Mouse (Mus musculus): ENCODE measurements at regions not wholly inside any gene's neighbourhood (a gene's known extent, or its start where the extent isn't known, plus 50 kb on each side); places are given as distances from the start of the nearest gene placed in this dataset.
"Not testable (repeated sequence)": the region's sequence is repeated elsewhere in the genome, so short reads cannot be mapped to it uniquely, and the experiment has no call there.

- in situ Hi-C loops (cut with MboI; ENCODE audit: unreplicated experiment in 2 of 2): no loop called here
Measured at GRCm38 (mm10) chr5:12639549-12639948, 256.4 kb downstream of the Sema3d start.

- in situ Hi-C loops (cut with MboI; ENCODE audit: unreplicated experiment in 2 of 2): no loop called here
Measured at GRCm38 (mm10) chr5:12646269-12646668, 263.1 kb downstream of the Sema3d start.

DNA sequence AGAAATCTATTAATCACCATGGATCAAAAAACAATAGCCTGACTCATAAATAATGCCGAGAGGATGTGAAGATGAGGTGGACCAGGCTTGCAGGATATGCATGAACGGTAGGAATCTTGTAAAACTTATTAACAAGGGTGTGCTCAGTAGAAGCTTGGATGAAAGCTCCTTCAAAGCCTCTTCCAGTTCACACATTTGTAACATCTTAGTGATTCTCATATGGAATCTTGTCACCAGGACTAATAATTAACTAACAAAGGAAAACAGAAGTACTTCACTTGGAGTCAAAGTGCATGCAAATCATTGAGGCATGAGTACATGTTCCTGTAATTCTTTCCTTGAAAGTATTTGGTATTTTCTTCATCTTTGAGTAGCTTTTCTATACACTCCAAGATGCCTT lies 290.5 kb downstream of the Sema3d start:
- in situ Hi-C loops (cut with MboI; ENCODE audit: unreplicated experiment in 2 of 2): no loop called here

DNA sequence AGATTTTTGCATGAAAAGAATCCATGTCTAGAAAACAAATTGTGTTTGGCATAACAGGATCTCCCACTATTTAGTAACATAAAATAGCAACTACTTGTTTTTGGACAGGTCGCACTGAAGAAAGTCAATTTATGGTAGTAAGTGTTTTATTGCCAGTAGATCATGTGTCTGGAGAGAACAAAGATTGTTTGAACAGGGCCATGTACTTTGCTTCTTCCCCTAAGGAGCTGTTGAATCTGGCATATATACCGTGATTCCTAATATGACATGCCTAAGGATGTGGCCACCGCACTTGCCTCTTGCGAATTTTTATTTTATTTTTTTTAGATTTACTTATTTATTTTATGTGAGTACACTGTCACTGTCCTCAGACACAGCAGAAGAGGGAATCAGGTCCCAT lies 290.9 kb downstream of the Sema3d start:
- in situ Hi-C loops (cut with MboI; ENCODE audit: unreplicated experiment in 2 of 2): no loop called here

DNA sequence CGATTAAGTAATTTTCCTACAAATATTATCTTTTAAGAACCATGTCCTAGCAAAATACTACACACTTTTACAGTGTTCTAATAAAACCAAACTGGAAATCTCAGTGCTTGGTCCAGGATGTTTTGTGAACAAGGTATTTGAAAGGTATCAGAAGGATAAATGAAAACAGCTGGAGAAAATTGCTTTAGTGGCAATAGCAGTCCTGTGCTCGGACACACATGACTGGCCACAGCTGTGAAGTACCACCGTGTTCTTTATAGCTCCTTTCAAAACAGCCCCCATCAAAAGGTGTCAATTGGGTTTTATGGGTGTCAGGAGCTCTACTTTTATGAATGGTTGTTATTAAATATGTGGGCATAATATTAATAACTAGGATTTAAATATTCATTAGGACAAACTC lies 293.5 kb downstream of the Sema3d start:
- in situ Hi-C loops (cut with MboI; ENCODE audit: unreplicated experiment in 2 of 2): no loop called here

DNA sequence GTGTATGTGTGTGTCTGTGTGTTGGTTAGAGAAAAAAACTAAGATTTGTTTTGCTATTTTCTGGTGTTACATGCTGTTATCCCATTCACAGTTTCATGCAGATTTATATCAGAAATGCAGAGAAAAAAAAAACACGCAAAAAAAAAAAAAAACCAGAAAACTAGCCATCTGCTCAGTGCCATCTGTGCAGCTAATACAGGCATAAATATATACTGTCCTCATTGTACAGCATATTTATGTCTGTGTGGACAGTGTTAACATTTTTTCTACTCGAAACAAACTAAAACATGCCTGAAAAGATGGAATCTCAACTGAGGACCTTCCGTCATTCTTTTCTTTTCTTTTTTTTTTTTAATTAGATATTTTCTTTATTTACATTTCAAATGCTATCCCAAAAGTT lies 331.7 kb downstream of the Sema3d start:
- in situ Hi-C loops (cut with MboI; ENCODE audit: unreplicated experiment in 2 of 2): no loop called here

DNA sequence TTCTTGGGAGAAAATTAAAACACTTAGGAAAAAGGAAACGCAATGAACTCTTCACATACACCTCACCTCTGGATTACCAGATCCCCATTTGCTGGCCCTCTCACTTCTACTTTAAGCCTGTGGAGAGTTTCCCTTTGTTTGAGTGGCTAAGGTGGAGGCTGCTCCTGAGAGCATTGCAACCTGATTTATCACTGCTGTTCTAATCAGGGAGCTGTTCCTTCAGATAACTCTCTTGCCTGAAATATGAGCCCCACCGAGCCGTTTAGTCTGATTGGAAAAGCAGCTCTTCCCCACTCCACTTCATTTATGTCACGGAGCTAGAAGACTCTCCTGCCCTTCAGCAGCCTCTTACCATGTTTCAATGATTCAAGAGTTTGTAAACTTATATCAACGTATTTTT lies 368.3 kb downstream of the Sema3d start:
- in situ Hi-C loops (cut with MboI; ENCODE audit: unreplicated experiment in 2 of 2): no loop called here

GRCm38 (mm10) chr5:12759634-12760033 lies 365.6 kb upstream of the Sema3a start:
- in situ Hi-C loops (cut with MboI; ENCODE audit: unreplicated experiment in 2 of 2): no loop called here

DNA sequence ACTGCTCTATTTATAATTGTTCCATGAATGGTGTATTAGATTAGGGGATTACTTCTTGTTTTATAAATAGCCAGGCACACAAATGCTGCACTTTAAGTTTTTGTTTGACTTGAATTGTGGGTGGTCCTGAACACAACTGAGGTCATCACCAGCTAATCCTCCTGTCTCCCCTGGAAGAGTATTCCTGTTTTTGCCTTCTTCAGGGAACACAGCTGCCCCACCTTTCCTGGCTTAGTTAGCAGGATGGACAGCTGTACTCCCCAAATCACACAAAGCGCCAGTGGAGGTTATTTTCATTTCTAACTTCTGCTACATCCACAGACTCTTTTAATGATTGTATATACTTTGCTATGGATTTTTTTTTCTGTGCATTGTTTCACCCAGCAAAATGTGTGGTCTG lies 357.8 kb upstream of the Sema3a start:
- in situ Hi-C loops (cut with MboI; ENCODE audit: unreplicated experiment in 2 of 2): no loop called here

- in situ Hi-C loops (cut with MboI; ENCODE audit: unreplicated experiment in 2 of 2): no loop called here
Measured at GRCm38 (mm10) chr5:12782681-12783080, 342.5 kb upstream of the Sema3a start.

DNA sequence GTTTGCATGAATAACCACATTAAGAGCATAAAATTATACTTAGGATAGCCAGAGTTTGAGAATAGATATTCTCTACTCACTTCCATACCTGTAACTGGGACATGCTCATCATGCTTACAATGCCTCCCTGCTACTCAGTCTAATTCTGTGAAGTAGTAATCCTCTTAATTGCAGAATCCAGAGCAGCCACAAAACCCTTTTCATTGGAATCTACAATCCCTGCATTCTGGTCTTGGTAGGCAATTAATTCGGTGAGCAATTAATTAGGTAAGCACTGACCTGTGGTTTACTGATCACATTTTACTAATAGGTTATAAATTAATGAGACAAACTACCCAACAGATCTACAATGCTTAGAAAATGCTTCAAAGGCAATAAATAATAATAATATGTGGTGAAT lies 316.5 kb upstream of the Sema3a start:
- in situ Hi-C loops (cut with MboI; ENCODE audit: unreplicated experiment in 2 of 2): no loop called here

GRCm38 (mm10) chr5:12809884-12810283 lies 315.3 kb upstream of the Sema3a start:
- in situ Hi-C loops (cut with MboI; ENCODE audit: unreplicated experiment in 2 of 2): no loop called here

DNA sequence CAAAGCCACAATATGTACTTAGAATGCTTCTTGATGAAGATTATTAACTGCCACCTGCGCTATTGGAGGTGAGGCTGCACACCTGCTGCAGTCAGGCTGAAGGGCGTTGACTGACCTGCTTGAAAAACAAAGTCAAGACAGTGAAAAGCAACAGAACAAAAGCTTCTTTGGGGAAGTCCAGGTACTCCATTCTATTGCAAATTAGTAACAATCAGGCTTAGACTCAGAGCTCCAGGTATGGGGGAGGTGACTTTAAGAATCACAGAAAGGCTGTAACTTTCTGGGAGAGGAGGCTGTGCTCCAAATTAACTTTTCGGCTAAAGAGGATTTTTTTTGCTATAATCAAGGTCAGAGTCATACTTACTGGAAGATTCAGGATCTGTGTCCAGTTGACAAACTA lies 278.0 kb upstream of the Sema3a start:
- in situ Hi-C loops (cut with MboI; ENCODE audit: unreplicated experiment in 2 of 2): not testable (repeated sequence)

GRCm38 (mm10) chr5:12856869-12857268 lies 268.3 kb upstream of the Sema3a start:
- in situ Hi-C loops (cut with MboI; ENCODE audit: unreplicated experiment in 2 of 2): no loop called here

- in situ Hi-C loops (cut with MboI; ENCODE audit: unreplicated experiment in 2 of 2): no loop called here
Measured at GRCm38 (mm10) chr5:12868355-12869217, 256.6 kb upstream of the Sema3a start.

DNA sequence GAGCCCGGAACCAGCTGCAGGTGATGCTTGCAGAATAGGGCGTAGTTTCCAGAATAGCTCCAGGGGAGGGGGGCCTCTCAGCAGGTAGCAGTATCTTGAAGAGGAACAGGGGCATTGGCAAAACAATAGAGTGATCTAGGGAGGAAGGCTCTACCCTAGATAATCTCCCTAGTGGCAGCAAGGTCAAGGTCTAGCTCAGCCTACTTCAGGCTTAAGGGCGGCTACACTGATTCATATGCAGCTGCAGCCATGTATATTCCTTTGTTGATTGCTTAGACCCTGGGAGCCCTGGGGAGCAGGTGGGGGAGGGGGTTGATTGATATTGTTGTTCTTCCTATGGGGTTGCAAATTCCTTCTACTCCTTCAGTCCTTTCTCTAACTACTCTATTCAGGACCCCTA lies 252.3 kb upstream of the Sema3a start:
- in situ Hi-C loops (cut with MboI; ENCODE audit: unreplicated experiment in 2 of 2): no loop called here

DNA sequence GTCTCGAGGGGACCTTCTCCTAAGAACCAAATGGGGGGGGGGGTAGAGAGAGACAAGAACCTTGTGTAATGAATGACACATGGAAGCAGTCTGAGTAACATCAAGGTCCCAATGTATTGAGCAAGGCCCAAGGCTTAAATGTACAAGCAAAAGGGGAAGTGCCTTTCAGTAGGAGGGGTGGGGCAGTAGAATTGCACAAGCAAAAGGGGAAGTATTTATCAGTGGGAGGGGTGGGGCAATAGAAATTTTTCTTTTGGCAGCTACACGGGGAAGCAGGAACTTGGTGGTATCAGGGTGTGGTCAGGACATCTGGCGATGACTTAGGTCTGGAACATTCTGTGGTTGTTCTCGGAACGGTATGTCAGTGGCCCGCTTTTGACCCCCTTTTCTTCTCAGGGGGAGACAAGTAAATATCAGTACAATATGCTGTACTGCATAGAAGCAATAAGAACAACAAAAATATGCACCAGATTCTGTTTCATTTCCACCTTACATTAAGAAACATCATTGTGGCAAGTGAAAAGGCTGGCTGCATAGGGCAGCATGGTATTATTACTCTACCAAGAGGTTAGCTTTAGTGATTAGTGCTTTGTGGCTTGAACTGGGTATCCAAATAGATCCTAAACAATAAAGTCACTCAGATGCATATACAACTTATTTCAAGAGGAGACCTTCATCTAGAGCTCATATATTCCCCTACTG lies 247.5 kb upstream of the Sema3a start:
- in situ Hi-C loops (cut with MboI; ENCODE audit: unreplicated experiment in 2 of 2): no loop called here

- in situ Hi-C loops (cut with MboI; ENCODE audit: unreplicated experiment in 2 of 2): no loop called here
Measured at GRCm38 (mm10) chr5:12892333-12892732, 232.9 kb upstream of the Sema3a start.

- in situ Hi-C loops (cut with MboI; ENCODE audit: unreplicated experiment in 2 of 2): no loop called here
Measured at GRCm38 (mm10) chr5:12894638-12895037, 230.6 kb upstream of the Sema3a start.

DNA sequence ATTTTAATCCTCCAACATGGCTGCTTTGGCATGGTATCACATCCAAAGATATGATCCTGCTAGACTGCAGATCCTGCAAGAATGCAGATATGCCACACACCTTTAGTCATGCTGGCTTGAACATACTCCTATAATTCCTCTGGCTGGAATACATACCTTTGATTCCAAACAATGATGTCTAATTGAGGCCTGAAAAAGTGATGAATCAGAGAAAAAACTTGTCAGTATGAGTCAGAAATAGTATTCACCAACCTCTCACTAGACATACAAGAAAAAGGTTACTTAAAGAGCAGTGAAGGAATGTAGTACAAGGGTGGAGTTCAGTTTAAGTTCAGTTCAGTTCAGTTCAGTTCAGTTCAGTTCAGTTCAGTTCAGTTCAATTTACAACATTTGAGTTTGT lies 214.5 kb upstream of the Sema3a start:
- in situ Hi-C loops (cut with MboI; ENCODE audit: unreplicated experiment in 2 of 2): no loop called here

DNA sequence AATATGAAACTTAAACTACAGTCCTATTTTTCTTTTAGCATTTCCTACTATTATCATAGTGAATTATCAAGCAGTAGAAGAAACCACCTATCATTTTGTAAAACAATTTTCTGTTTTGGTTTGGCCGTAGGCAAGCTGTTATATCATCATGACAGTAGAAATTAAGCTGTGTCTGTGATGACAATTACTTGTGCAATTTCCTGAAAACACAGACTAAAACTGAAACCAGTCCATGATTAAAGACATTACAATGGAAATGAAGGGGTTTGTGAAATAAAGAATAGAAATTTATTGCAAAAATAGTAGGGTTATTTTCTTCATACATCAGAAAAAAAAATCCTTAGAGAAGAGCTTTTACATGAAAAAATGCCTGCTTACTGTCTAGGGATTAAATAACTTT lies 210.8 kb upstream of the Sema3a start:
- in situ Hi-C loops (cut with MboI; ENCODE audit: unreplicated experiment in 2 of 2): no loop called here

DNA sequence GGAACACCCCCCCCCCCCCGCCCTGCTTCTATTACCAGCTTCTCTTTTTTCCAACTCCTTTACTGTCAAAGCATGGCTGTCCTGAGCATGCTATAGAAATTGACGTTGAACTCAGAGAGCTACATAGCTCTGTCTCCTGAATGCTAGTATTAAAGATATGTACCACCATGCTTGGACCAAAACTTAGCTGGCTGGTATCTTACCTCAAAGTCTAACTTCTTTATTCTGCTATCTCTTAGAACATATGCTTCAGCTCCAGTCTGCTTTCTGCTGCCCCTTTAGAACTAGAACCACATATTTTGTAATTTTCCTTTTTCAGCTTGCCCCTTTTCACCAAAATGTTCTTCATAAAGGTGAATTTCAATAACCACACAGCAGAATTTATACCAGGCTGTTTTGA lies 205.9 kb upstream of the Sema3a start:
- in situ Hi-C loops (cut with MboI; ENCODE audit: unreplicated experiment in 2 of 2): no loop called here
